Mouse (Mus musculus): ENCODE measurements around the gene Ubtfl1.
"Not testable (repeated sequence)": the region's sequence is repeated elsewhere in the genome, so short reads cannot be mapped to it uniquely, and the experiment has no call there.

The Ubtfl1 gene

GRCm38 (mm10) chr9:18404118-18404517 lies at the start of gene Ubtfl1:
Gene Ubtfl1 (plus strand): TSS chr9:18404418.
- DNase-seq (ENCODE audit: inconsistent age in 2 of 2, low spot score in 1 of 2) = no peak

GRCm38 (mm10) chr9:18373026-18373425 lies 31.2 kb upstream of the Ubtfl1 start:
- DNase-seq (ENCODE audit: inconsistent age in 2 of 2, low spot score in 1 of 2) = not testable (repeated sequence)

- DNase-seq (ENCODE audit: inconsistent age in 2 of 2, low spot score in 1 of 2) = peak in 1 of 2 experiments; percentile 18
These were observed 18.4 kb upstream of the Ubtfl1 start for GRCm38 (mm10) chr9:18385782-18386181.

GRCm38 (mm10) chr9:18399629-18400028 lies 4.6 kb upstream of the Ubtfl1 start:
- no peak for DNase-seq (ENCODE audit: inconsistent age in 2 of 2, low spot score in 1 of 2)

- DNase-seq (ENCODE audit: inconsistent age in 2 of 2, low spot score in 1 of 2) = not testable (repeated sequence)
These were observed 1.3 kb upstream of the Ubtfl1 start, which contains the start of gene Naalad2 for GRCm38 (mm10) chr9:18402895-18403294. Gene Naalad2 (minus strand): TSS chr9:18402995.

GRCm38 (mm10) chr9:18412371-18412770 lies 8.2 kb downstream of the Ubtfl1 start:
- not testable (repeated sequence) for DNase-seq (ENCODE audit: inconsistent age in 2 of 2, low spot score in 1 of 2)

GRCm38 (mm10) chr9:18430354-18430753 lies 26.1 kb downstream of the Ubtfl1 start, which contains the start of gene Mbd3l2:
Gene Mbd3l2 (plus strand): TSS chr9:18430654.
- DNase-seq (ENCODE audit: inconsistent age in 2 of 2, low spot score in 1 of 2) = no peak

GRCm38 (mm10) chr9:18431687-18432086 lies 27.5 kb downstream of the Ubtfl1 start:
- no peak for DNase-seq (ENCODE audit: inconsistent age in 2 of 2, low spot score in 1 of 2)

GRCm38 (mm10) chr9:18456520-18456919 lies 52.3 kb downstream of the Ubtfl1 start:
- no peak for DNase-seq (ENCODE audit: inconsistent age in 2 of 2, low spot score in 1 of 2)
